Mouse (Mus musculus) left cerebral cortex, postnatal 4 days (tissue): ENCODE measurements around the gene Guk1. TPM values are rescaled to one million over a fixed set of nuclear protein-coding genes. Genes with fewer than 3 reads are reported as not detected.
A peak's percentile ranks its signal among the peaks of the same experiment; 100 is the strongest.
"Not testable (repeated sequence)": the region's sequence is repeated elsewhere in the genome, so short reads cannot be mapped to it uniquely, and the experiment has no call there.

Experiments used
- DNase-seq: peaks from one replicate; pipeline ENCODE4 v3.0.0-alpha.2; 2022
- intact Hi-C: fragments of 180-260 bp; cut with DNase I; formaldehyde crosslinking; loops from one replicate; pipeline ENCODE4 v1.15.1; 2025
- total RNA-seq, 2 experiments: library from RNA; stranded (reverse); gene quantifications; 2 replicates each; pipeline ENCODE4 v1.2.3; 2021

Gene Guk1
- total RNA-seq, 2 experiments from 2014 or later, result 93.9 to 107 TPM

GRCm38 (mm10) chr11:59212320-59212719 is 20.3 kb upstream of the Guk1 start:
- intact Hi-C loops, DNase-seq: not testable (repeated sequence)

- DNase-seq, intact Hi-C loops: not testable (repeated sequence)
These were observed 19.5 kb upstream of the Guk1 start for GRCm38 (mm10) chr11:59211561-59211960.

- intact Hi-C loops, result no loop called here
- no peak for DNase-seq
These were observed 18.0 kb upstream of the Guk1 start for GRCm38 (mm10) chr11:59210020-59210419.

- intact Hi-C loops, result loop anchor here (10.0 kb wide), 1 partner anchor 255 kb away; the partner anchor contains the start of genes Hist3h2a and Trim17
- DNase-seq, result no peak
These were observed 17.6 kb upstream of the Guk1 start for GRCm38 (mm10) chr11:59209580-59209979.

GRCm38 (mm10) chr11:59209003-59209441 is 17.0 kb upstream of the Guk1 start:
- DNase-seq, result peak; percentile 68
- intact Hi-C loops, result loop anchor here (10.0 kb wide), 1 partner anchor 254 kb away; the partner anchor contains the start of genes Hist3h2a and Trim17

GRCm38 (mm10) chr11:59208153-59208831 is 16.3 kb upstream of the Guk1 start, which contains the start of gene 2310033P09Rik:
Gene 2310033P09Rik, plus strand, starts transcription at chr11:59208321.
- intact Hi-C loops, result loop anchor here (10.0 kb wide), 1 partner anchor 253 kb away; the partner anchor contains the start of genes Hist3h2a and Trim17
- peak; percentile 96 for DNase-seq

- intact Hi-C loops, result loop anchor here (10.0 kb wide), 1 partner anchor 248 kb away; the partner anchor contains the start of genes Hist3h2a and Trim17
- peak; percentile 96 for DNase-seq
These were observed 10.3 kb upstream of the Guk1 start, which contains the start of gene Mrpl55 for GRCm38 (mm10) chr11:59202081-59202995. Gene Mrpl55, plus strand, starts transcription at chr11:59202486.

- DNase-seq, result no peak
- intact Hi-C loops, result loop anchor here (10.0 kb wide), 1 partner anchor 247 kb away; the partner anchor contains the start of genes Hist3h2a and Trim17
These were observed 9.4 kb upstream of the Guk1 start for GRCm38 (mm10) chr11:59201216-59202002.

GRCm38 (mm10) chr11:59196230-59196629 is 4.2 kb upstream of the Guk1 start:
- intact Hi-C loops, result no loop called here
- DNase-seq, result no peak

- DNase-seq, result peak; percentile 84
- intact Hi-C loops, result no loop called here
These were observed 567 bp downstream of the Guk1 start for GRCm38 (mm10) chr11:59191231-59192058.

- no peak for DNase-seq
- intact Hi-C loops, result no loop called here
These were observed 4.3 kb downstream of the Guk1 start for GRCm38 (mm10) chr11:59187706-59188105.

- intact Hi-C loops, result no loop called here
- DNase-seq, result no peak
These were observed 6.5 kb downstream of the Guk1 start for GRCm38 (mm10) chr11:59185490-59185889.

GRCm38 (mm10) chr11:59183821-59184220 is 8.2 kb downstream of the Guk1 start:
- intact Hi-C loops, result no loop called here
- peak; percentile 64 for DNase-seq

GRCm38 (mm10) chr11:59182864-59183331 is 9.1 kb downstream of the Guk1 start, which contains the start of gene Gjc2:
Gene Gjc2, minus strand, starts transcription at chr11:59183213.
- peak; percentile 49 for DNase-seq
- intact Hi-C loops, result no loop called here

- intact Hi-C loops, result no loop called here
- no peak for DNase-seq
These were observed 15.1 kb downstream of the Guk1 start for GRCm38 (mm10) chr11:59176921-59177320.

- DNase-seq, result no peak
- intact Hi-C loops, result no loop called here
These were observed 15.5 kb downstream of the Guk1 start for GRCm38 (mm10) chr11:59176475-59176874.

GRCm38 (mm10) chr11:59174189-59174838 is 17.7 kb downstream of the Guk1 start:
- intact Hi-C loops, result no loop called here
- no peak for DNase-seq

GRCm38 (mm10) chr11:59170549-59170948 is 21.5 kb downstream of the Guk1 start:
- DNase-seq, result no peak
- intact Hi-C loops, result no loop called here

GRCm38 (mm10) chr11:59169807-59170206 is 22.2 kb downstream of the Guk1 start:
- DNase-seq, result no peak
- intact Hi-C loops, result no loop called here
